Mouse (Mus musculus): ENCODE data around the gene Olfr71.
A peak's percentile ranks its signal among the peaks of the same experiment; 100 is the strongest.

Gene Olfr71

DNA sequence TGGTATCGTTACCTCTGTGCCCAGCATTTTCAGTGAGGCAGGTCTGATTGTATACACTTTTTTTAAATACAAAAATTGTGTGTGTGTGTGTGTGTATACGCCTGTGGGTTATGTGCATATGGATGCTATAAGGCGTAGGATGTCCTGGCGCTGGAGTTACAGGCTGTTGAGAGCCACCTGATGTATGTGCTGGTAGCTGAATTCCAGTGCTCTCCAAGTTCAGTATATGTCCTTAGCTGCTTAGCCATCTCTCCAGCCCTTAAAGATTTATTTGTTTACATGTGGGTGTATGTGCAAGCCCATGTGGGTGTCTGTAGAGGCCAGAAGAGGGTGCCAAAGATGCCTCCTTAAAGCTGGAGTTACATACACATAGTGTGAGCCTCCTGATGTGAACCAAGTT lies 52.9 kb downstream of the Olfr71 start:
- no peak for DNase-seq (ENCODE audit: extremely low read depth, insufficient read length, low spot score)

DNA sequence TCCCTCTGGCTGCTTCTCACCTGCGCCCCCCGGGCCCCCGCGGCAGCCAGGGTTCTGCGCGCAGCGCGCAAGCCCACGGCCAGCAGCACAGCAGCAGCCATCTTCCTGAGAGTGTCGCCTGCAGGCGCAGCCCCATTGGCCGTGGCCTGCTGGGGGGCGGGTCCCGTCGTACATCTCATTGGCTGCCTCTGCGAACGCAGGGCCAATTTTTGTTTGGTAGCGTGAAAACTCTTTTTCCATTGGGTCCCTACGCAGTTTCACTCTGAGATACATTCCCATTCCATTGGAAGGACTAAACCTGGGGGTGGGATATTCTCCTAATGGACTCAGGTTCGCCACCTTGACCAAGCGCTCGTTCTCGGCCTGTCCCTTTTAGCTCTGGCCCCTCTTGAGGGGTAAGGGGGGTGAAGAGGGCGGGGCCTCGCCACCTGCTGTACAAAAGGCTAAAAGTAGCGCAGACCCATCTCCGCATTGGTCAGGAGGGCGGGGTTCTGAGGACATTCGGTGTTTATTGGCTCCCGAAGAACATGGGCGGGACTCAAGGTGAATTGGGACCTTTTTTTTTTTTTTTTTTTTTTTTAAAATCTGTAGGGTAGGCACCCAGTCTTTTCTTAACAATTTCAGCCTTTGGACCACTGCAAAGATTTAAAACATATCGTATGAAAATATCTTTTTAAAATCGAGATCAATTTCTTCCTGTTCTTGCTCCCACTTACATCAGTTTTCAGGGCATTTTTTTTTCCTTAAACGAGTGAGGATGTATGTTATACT lies 53.5 kb downstream of the Olfr71 start, which contains the start of gene Hint2:
Gene Hint2 (minus strand): TSS at position 128 of the 771 bp plus-strand sequence.
- peak; percentile 97 for DNase-seq (ENCODE audit: extremely low read depth, insufficient read length, low spot score)

DNA sequence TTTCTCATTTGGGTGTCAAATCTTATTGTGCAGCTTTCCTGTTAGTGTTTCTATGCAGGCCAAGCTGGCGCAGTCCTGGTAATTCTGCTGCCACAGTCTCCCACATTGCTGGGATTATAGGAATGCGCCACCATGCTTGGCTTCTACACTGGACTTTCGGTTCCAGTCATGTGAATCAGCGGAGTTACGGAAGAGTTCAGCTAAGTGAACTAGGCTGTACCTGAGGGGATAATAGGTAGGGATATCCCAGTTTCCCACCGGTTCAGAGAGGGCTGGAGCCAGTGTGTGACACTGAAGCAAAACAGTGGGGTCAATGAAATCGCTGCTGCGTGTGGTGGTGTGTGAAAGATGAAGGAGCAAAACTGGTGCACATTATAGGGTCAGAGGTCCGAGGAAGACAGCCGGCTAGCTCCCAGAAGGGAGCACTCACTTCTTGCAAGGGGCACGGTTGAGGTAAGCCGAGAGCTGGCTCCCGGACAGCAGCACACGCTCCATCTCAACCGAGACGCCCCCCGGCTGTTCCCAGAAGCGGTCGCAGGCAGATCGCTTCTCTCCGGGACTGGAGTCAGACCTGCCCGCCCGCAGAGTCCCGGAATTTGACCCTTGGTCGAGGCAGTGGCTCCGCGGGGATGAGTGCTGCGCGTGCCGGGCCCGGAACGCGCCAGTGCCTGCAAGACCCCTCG lies 54.3 kb downstream of the Olfr71 start:
- no peak for DNase-seq (ENCODE audit: extremely low read depth, insufficient read length, low spot score)

Data from 3134 (cell line).